Mouse (Mus musculus): ENCODE measurements around the gene Cenpf. TPM values are rescaled to one million over a fixed set of nuclear protein-coding genes. Genes with fewer than 3 reads are reported as not detected.

Gene Cenpf
- polyA plus RNA-seq, 1 experiment from 2014 or later = 18.9 TPM

GRCm38 (mm10) chr1:189715915-189716797 is 28.3 kb upstream of the Cenpf start:
- no peak for ATAC-seq
- H3K4me2 ChIP-seq (replicated peaks; ENCODE audit: low read depth) = no peak overlapping the region
- WGBS = 66% methylated on average over 19 of the region's 19 CpGs

GRCm38 (mm10) chr1:189709001-189709400 is 21.1 kb upstream of the Cenpf start:
- Histone ChIP-seq H3K27ac (ENCODE audit: low read depth, low read length) (no peak overlapping the region), H3K36me3 (ENCODE audit: control insufficient read depth, insufficient read depth) (no peaks in the 10 kb centered on the region), H3K4me1 (replicated peaks; ENCODE audit: control insufficient read depth, insufficient read depth, low read length) (no peaks in the 10 kb centered on the region), H3K9me3 (ENCODE audit: control insufficient read depth) (no peaks in the 10 kb centered on the region), H3K4me2 (replicated peaks; ENCODE audit: low read depth) (no peak overlapping the region), H3K9ac (ENCODE audit: low read depth, low read length) (no peak overlapping the region), H3K27me3 (replicated peaks; ENCODE audit: control insufficient read depth, insufficient read depth, low read length) (no peaks in the 10 kb centered on the region), H3K4me3 (ENCODE audit: low read depth, low read length) (no peak overlapping the region)
- ATAC-seq = no peak
- no peak for TF ChIP-seq CTCF (IDR thresholded peaks at IDR 0.05; ENCODE audit: low read depth)
- 69% methylated on average over 8 of the region's 8 CpGs for WGBS

More at GRCm38 (mm10) chr1:189715915-189716797, 28.3 kb upstream of the Cenpf start:
- H3K9ac ChIP-seq (ENCODE audit: low read depth, low read length) = no peak overlapping the region
- H3K9me3 ChIP-seq (ENCODE audit: control insufficient read depth) = no peaks in the 10 kb centered on the region
- no peak overlapping the region for H3K4me3 ChIP-seq (ENCODE audit: low read depth, low read length)
- no peak overlapping the region for H3K27ac ChIP-seq (ENCODE audit: low read depth, low read length)
- H3K4me1 ChIP-seq (replicated peaks; ENCODE audit: control insufficient read depth, insufficient read depth, low read length) = no peaks in the 10 kb centered on the region
- no peaks in the 10 kb centered on the region for H3K27me3 ChIP-seq (replicated peaks; ENCODE audit: control insufficient read depth, insufficient read depth, low read length)
- H3K36me3 ChIP-seq (ENCODE audit: control insufficient read depth, insufficient read depth) = no peaks in the 10 kb centered on the region
- no peak for TF ChIP-seq CTCF (IDR thresholded peaks at IDR 0.05; ENCODE audit: low read depth)

GRCm38 (mm10) chr1:189707419-189707818 is 19.5 kb upstream of the Cenpf start:
- ATAC-seq = no peak
- H3K36me3 ChIP-seq (ENCODE audit: control insufficient read depth, insufficient read depth) = no peaks in the 10 kb centered on the region
- H3K9ac ChIP-seq (ENCODE audit: low read depth, low read length) = no peak overlapping the region
- no peaks in the 10 kb centered on the region for H3K27me3 ChIP-seq (replicated peaks; ENCODE audit: control insufficient read depth, insufficient read depth, low read length)
- WGBS = 41% methylated on average over 5 of the region's 5 CpGs
- no peak overlapping the region for H3K27ac ChIP-seq (ENCODE audit: low read depth, low read length)
- H3K9me3 ChIP-seq (ENCODE audit: control insufficient read depth) = no peaks in the 10 kb centered on the region
- H3K4me2 ChIP-seq (replicated peaks; ENCODE audit: low read depth) = no peak overlapping the region
- TF ChIP-seq CTCF (IDR thresholded peaks at IDR 0.05; ENCODE audit: low read depth) = no peak
- H3K4me1 ChIP-seq (replicated peaks; ENCODE audit: control insufficient read depth, insufficient read depth, low read length) = no peaks in the 10 kb centered on the region
- H3K4me3 ChIP-seq (ENCODE audit: low read depth, low read length) = no peak overlapping the region

DNA sequence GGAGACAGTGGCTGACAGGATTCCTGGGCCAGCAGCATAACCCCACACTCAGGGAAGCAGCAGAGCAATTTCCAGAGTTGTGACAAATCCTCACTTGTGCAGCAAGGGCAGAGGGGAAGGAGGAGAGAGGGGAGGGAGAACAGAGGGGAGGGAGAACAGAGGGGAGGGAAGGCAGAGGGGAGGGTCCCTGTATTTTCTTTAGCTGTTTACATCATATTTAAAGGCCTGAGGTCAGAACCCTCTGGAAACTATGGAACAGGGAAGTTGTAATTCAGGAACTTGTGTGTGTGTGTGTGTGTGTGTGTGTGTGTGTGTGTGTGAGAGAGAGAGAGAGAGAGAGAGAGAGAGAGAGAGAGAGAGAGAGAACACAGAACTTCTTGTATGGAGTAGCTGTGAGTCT is 19.1 kb upstream of the Cenpf start:
- no peak for ATAC-seq
- no peak for TF ChIP-seq CTCF (IDR thresholded peaks at IDR 0.05; ENCODE audit: low read depth)
- Histone ChIP-seq H3K4me3 (ENCODE audit: low read depth, low read length) (no peak overlapping the region), H3K27ac (ENCODE audit: low read depth, low read length) (no peak overlapping the region), H3K4me1 (replicated peaks; ENCODE audit: control insufficient read depth, insufficient read depth, low read length) (no peaks in the 10 kb centered on the region), H3K36me3 (ENCODE audit: control insufficient read depth, insufficient read depth) (no peaks in the 10 kb centered on the region), H3K4me2 (replicated peaks; ENCODE audit: low read depth) (no peak overlapping the region), H3K9ac (ENCODE audit: low read depth, low read length) (no peak overlapping the region), H3K9me3 (ENCODE audit: control insufficient read depth) (no peaks in the 10 kb centered on the region), H3K27me3 (replicated peaks; ENCODE audit: control insufficient read depth, insufficient read depth, low read length) (no peaks in the 10 kb centered on the region)

DNA sequence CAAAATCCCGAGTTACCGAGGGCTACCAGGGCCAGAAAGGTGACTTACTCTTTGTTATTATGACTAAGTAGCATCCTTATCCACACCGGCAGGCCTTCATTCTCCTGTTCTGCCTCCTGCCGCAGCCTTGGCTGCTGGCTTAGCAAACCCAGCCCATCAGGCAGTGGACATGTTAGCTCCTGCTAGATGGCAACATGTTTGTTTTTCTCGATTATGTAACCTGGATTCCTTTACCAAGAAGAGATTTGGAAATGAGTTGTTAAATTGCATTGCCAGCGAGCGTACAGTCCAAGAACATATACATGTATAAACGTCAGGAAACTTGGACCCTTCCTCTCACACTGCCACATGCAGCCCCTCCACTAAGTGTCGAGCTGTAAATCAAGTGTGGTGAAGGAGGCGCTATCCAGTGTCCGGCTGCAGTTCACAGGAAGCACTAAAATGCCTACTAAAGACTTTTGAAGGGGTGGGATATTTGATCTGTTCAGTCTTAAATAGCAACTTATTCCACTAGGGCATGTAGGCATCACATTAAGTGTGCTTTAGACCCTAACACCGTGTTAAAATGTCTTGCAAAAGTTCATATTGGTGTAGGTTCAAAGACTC is 18.3 kb upstream of the Cenpf start:
- H3K9me3 ChIP-seq (ENCODE audit: control insufficient read depth) = no peaks in the 10 kb centered on the region
- H3K4me3 ChIP-seq (ENCODE audit: low read depth, low read length) = no peak overlapping the region
- no peaks in the 10 kb centered on the region for H3K36me3 ChIP-seq (ENCODE audit: control insufficient read depth, insufficient read depth)
- H3K27me3 ChIP-seq (replicated peaks; ENCODE audit: control insufficient read depth, insufficient read depth, low read length) = no peaks in the 10 kb centered on the region
- H3K27ac ChIP-seq (ENCODE audit: low read depth, low read length) = no peak overlapping the region
- no peak for TF ChIP-seq CTCF (IDR thresholded peaks at IDR 0.05; ENCODE audit: low read depth)
- no peaks in the 10 kb centered on the region for H3K4me1 ChIP-seq (replicated peaks; ENCODE audit: control insufficient read depth, insufficient read depth, low read length)
- no peak overlapping the region for H3K9ac ChIP-seq (ENCODE audit: low read depth, low read length)
- no peak for ATAC-seq
- whole genome bisulfite sequencing = 70% methylated on average over 12 of the region's 12 CpGs
- H3K4me2 ChIP-seq (replicated peaks; ENCODE audit: low read depth) = no peak overlapping the region

DNA sequence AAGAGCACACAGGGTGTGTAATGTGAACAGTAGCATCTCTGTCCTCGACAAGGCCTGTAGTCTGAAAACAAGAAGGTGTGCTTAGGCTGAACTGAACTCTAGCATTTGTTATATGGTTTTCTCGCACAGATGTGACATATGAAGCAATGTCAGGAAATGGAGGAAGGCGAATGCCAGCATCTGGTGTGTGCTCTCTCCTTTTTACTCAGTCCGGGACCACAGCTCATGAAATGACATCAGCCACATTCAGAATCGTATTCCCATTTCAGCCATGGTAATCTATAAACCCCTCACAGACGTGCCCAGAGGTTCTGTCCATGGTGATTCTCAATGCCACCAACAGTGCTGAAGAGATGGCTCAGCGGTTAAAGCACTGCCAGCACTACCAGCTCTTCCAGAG is 15.7 kb upstream of the Cenpf start:
- Histone ChIP-seq H3K27me3 (replicated peaks; ENCODE audit: control insufficient read depth, insufficient read depth, low read length) (no peaks in the 10 kb centered on the region), H3K27ac (ENCODE audit: low read depth, low read length) (no peak overlapping the region), H3K4me1 (replicated peaks; ENCODE audit: control insufficient read depth, insufficient read depth, low read length) (no peaks in the 10 kb centered on the region), H3K4me2 (replicated peaks; ENCODE audit: low read depth) (no peak overlapping the region), H3K9ac (ENCODE audit: low read depth, low read length) (no peak overlapping the region), H3K9me3 (ENCODE audit: control insufficient read depth) (no peaks in the 10 kb centered on the region), H3K4me3 (ENCODE audit: low read depth, low read length) (no peak overlapping the region), H3K36me3 (ENCODE audit: control insufficient read depth, insufficient read depth) (no peaks in the 10 kb centered on the region)
- no peak for TF ChIP-seq CTCF (IDR thresholded peaks at IDR 0.05; ENCODE audit: low read depth)
- 76% methylated on average over 7 of the region's 7 CpGs for WGBS
- ATAC-seq = no peak
